Mouse (Mus musculus) liver, embryonic 15.5 days (tissue): ENCODE data around the gene Gm14862. TPM values are rescaled to one million over a fixed set of nuclear protein-coding genes. Genes with fewer than 3 reads are reported as not detected.

Experiments used
- ATAC-seq: fragments of 200-750 bp; cut with Nextera tagmentation; 2 replicates; pipeline ENCODE4 v1.8.0; 2017; ENCODE audit warnings: moderate number of reproducible peaks, mild to moderate bottlenecking, moderate library complexity; ENCODE audit not compliant: insufficient read depth
- H3K27ac ChIP-seq: fragments of 300-500 bp; sonication (generic); replicated peaks from 2 replicates; pipeline ENCODE4 v1.5.1; 2015; ENCODE audit warnings: mild to moderate bottlenecking, inconsistent platforms
- H3K27me3 ChIP-seq: fragments of 300-500 bp; sonication (generic); 2 replicates; pipeline ENCODE4 v1.6.1; 2015; ENCODE audit warnings: mild to moderate bottlenecking, inconsistent platforms
- H3K36me3 ChIP-seq: fragments of 300-500 bp; sonication (generic); replicated peaks from 2 replicates; pipeline ENCODE4 v1.6.1; 2015; ENCODE audit warnings: moderate library complexity, mild to moderate bottlenecking, inconsistent platforms
- H3K4me1 ChIP-seq: fragments of 300-500 bp; sonication (generic); replicated peaks from 2 replicates; pipeline ENCODE4 v1.6.1; 2015; ENCODE audit warnings: inconsistent platforms
- H3K4me2 ChIP-seq: fragments of 300-500 bp; sonication (generic); 2 replicates; pipeline ENCODE4 v1.6.1; 2015; ENCODE audit warnings: moderate library complexity, mild to moderate bottlenecking, inconsistent platforms
- H3K4me3 ChIP-seq: fragments of 300-500 bp; sonication (generic); replicated peaks from 2 replicates; pipeline ENCODE4 v1.5.1; 2015; ENCODE audit warnings: mild to moderate bottlenecking, inconsistent platforms
- H3K9ac ChIP-seq: fragments of 300-500 bp; sonication (generic); 2 replicates; pipeline ENCODE4 v1.6.1; 2015; ENCODE audit warnings: moderate library complexity, mild to moderate bottlenecking, inconsistent platforms
- H3K9me3 ChIP-seq: fragments of 300-500 bp; sonication (generic); replicated peaks from 2 replicates; pipeline ENCODE4 v1.6.1; 2016; ENCODE audit warnings: inconsistent platforms
- WGBS: fragments of 180-500 bp; shearing (Covaris S2); methylation state at CpG from one replicate; pipeline ENCODE4 v1.1.7; 2015; ENCODE audit warnings: mixed read lengths; ENCODE audit not compliant: insufficient replicate concordance; 5-methylcytosine and 5-hydroxymethylcytosine counted together
- polyA plus RNA-seq: library from polyadenylated mRNA; unstranded; fragments of >200 nt; fragmentation: Nextera tagmentation; extraction: Ambion mirVana; gene quantifications from 2 replicates; pipeline ENCODE4 v1.2.1, GENCODE M21; 2015

The Gm14862 gene
- polyA plus RNA-seq, 1 experiment from 2014 or later: 3.4 TPM

GRCm38 (mm10) chrX:9271112-9271511 lies 14.4 kb upstream of the Gm14862 start:
- no peak overlapping the region for H3K4me3 ChIP-seq
- no peak overlapping the region for H3K9ac ChIP-seq
- H3K4me1 ChIP-seq: peaks cover 10% of the 10 kb centered on the region
- ATAC-seq: no peak
- H3K27me3 ChIP-seq: no peaks in the 10 kb centered on the region
- 0 out of 2 replicates have a peak overlapping the region, but pooled peaks have one; percentile 65 for H3K4me2 ChIP-seq
- WGBS: 63% methylated on average over 3 of the region's 3 CpGs
- no peaks in the 10 kb centered on the region for H3K36me3 ChIP-seq
- 0 out of 2 replicates have a peak overlapping the region, but pooled peaks have one; percentile 91 for H3K27ac ChIP-seq
- no peaks in the 10 kb centered on the region for H3K9me3 ChIP-seq

GRCm38 (mm10) chrX:9259267-9259666 lies 2.6 kb upstream of the Gm14862 start:
- Histone ChIP-seq H3K4me3 (no peak overlapping the region), H3K4me1 (peaks cover 15% of the 10 kb centered on the region), H3K27ac (no peak overlapping the region), H3K27me3 (no peaks in the 10 kb centered on the region), H3K36me3 (no peaks in the 10 kb centered on the region), H3K9me3 (no peaks in the 10 kb centered on the region), H3K9ac (no peak overlapping the region), H3K4me2 (no peak overlapping the region)
- no peak for ATAC-seq
- 73% methylated on average over 1 of the region's 1 CpGs for WGBS

- no peak overlapping the region for H3K4me3 ChIP-seq
- no peaks in the 10 kb centered on the region for H3K27me3 ChIP-seq
- H3K9ac ChIP-seq: no peak overlapping the region
- H3K4me2 ChIP-seq: peak overlapping the region; percentile 53
- peak overlapping the region; percentile 82 for H3K27ac ChIP-seq
- H3K36me3 ChIP-seq: 0 out of 2 replicates have a peak, but pooled peaks cover 3% of the 10 kb centered on the region
- no peaks in the 10 kb centered on the region for H3K9me3 ChIP-seq
- ATAC-seq: no peak; the same call in 1 of the 2 replicates
- H3K4me1 ChIP-seq: peaks cover 18% of the 10 kb centered on the region
- 54% methylated on average over 7 of the region's 7 CpGs for WGBS
These were observed 1.1 kb upstream of the Gm14862 start for GRCm38 (mm10) chrX:9257831-9258230.

GRCm38 (mm10) chrX:9254901-9255300 lies 1.8 kb downstream of the Gm14862 start:
- Histone ChIP-seq H3K36me3 (0 out of 2 replicates have a peak, but pooled peaks cover 5% of the 10 kb centered on the region), H3K9ac (peak overlapping the region; percentile 50), H3K4me3 (peak overlapping the region; percentile 54), H3K27me3 (no peaks in the 10 kb centered on the region), H3K27ac (peak overlapping the region; percentile 82), H3K4me1 (peaks cover 18% of the 10 kb centered on the region), H3K9me3 (no peaks in the 10 kb centered on the region), H3K4me2 (peak overlapping the region; percentile 53)
- no peak for ATAC-seq
- WGBS: 81% methylated on average over 3 of the region's 3 CpGs

- Histone ChIP-seq H3K27ac (peak overlapping the region; percentile 56), H3K4me3 (peak overlapping the region; percentile 43), H3K4me2 (peak overlapping the region; percentile 46)
These were observed 2.7 kb downstream of the Gm14862 start for GRCm38 (mm10) chrX:9253990-9254389.

GRCm38 (mm10) chrX:9248911-9249310 lies 7.8 kb downstream of the Gm14862 start:
- 63% methylated on average over 5 of the region's 5 CpGs for WGBS

More at GRCm38 (mm10) chrX:9253990-9254389, 2.7 kb downstream of the Gm14862 start:
- 57% methylated on average over 10 of the region's 10 CpGs for WGBS
- ATAC-seq: peak; percentile 60
- Histone ChIP-seq H3K9ac (no peak overlapping the region), H3K27me3 (no peaks in the 10 kb centered on the region), H3K9me3 (no peaks in the 10 kb centered on the region), H3K4me1 (peaks cover 24% of the 10 kb centered on the region), H3K36me3 (0 out of 2 replicates have a peak, but pooled peaks cover 5% of the 10 kb centered on the region)

GRCm38 (mm10) chrX:9244603-9245336 lies 11.9 kb downstream of the Gm14862 start:
- ATAC-seq: peak; percentile 97
- Histone ChIP-seq H3K9ac (no peak overlapping the region), H3K27me3 (no peaks in the 10 kb centered on the region), H3K27ac (peak overlapping the region; percentile 83), H3K36me3 (no peaks in the 10 kb centered on the region), H3K4me3 (0 out of 2 replicates have a peak overlapping the region, but pooled peaks have one; percentile 18), H3K9me3 (no peaks in the 10 kb centered on the region), H3K4me2 (peak overlapping the region; percentile 59), H3K4me1 (peaks cover 45% of the 10 kb centered on the region)
- 25% methylated on average over 12 of the region's 12 CpGs for WGBS

More at GRCm38 (mm10) chrX:9248911-9249310, 7.8 kb downstream of the Gm14862 start:
- Histone ChIP-seq H3K9me3 (no peaks in the 10 kb centered on the region), H3K27me3 (no peaks in the 10 kb centered on the region), H3K36me3 (0 out of 2 replicates have a peak, but pooled peaks cover 5% of the 10 kb centered on the region), H3K9ac (no peak overlapping the region), H3K27ac (no peak overlapping the region), H3K4me1 (peaks cover 36% of the 10 kb centered on the region), H3K4me3 (no peak overlapping the region), H3K4me2 (no peak overlapping the region)
- no peak for ATAC-seq

GRCm38 (mm10) chrX:9243381-9243864 lies 13.3 kb downstream of the Gm14862 start:
- ATAC-seq: no peak
- WGBS: 40% methylated on average over 8 of the region's 8 CpGs
- Histone ChIP-seq H3K4me2 (peak overlapping the region; percentile 18; the same call in 1 of the 2 replicates), H3K27ac (peak overlapping the region; percentile 70), H3K4me1 (peaks cover 37% of the 10 kb centered on the region), H3K36me3 (no peaks in the 10 kb centered on the region), H3K9ac (no peak overlapping the region; the same call in 1 of the 2 replicates), H3K9me3 (no peaks in the 10 kb centered on the region), H3K4me3 (no peak overlapping the region), H3K27me3 (no peaks in the 10 kb centered on the region)

GRCm38 (mm10) chrX:9240737-9241591 lies 15.7 kb downstream of the Gm14862 start:
- no peak overlapping the region for H3K27ac ChIP-seq
- WGBS: 66% methylated on average over 5 of the region's 5 CpGs
- no peaks in the 10 kb centered on the region for H3K27me3 ChIP-seq
- no peaks in the 10 kb centered on the region for H3K36me3 ChIP-seq
- ATAC-seq: no peak
- H3K9me3 ChIP-seq: no peaks in the 10 kb centered on the region
- H3K9ac ChIP-seq: no peak overlapping the region
- H3K4me1 ChIP-seq: peaks cover 25% of the 10 kb centered on the region
- no peak overlapping the region for H3K4me3 ChIP-seq
- H3K4me2 ChIP-seq: no peak overlapping the region

- no peak for ATAC-seq
- Histone ChIP-seq H3K27ac (no peak overlapping the region), H3K27me3 (no peaks in the 10 kb centered on the region), H3K4me3 (no peak overlapping the region), H3K4me2 (no peak overlapping the region), H3K4me1 (peaks cover 5% of the 10 kb centered on the region), H3K9me3 (no peaks in the 10 kb centered on the region), H3K36me3 (no peaks in the 10 kb centered on the region), H3K9ac (no peak overlapping the region)
- 57% methylated on average over 2 of the region's 2 CpGs for WGBS
These were observed 29.6 kb downstream of the Gm14862 start for GRCm38 (mm10) chrX:9227105-9227504.
